Mouse (Mus musculus) embryonic facial prominence, embryonic 11.5 days (tissue): Measurements from ENCODE around the gene Gnat1. TPM values are rescaled to one million over a fixed set of nuclear protein-coding genes. Genes with fewer than 3 reads are reported as not detected.

Experiments used
- ATAC-seq: fragments of 200-750 bp; cut with Nextera tagmentation; replicated peaks from 2 replicates; pipeline ENCODE4 v1.8.0; 2017; ENCODE audit warnings: low read depth; ENCODE audit not compliant: insufficient number of reproducible peaks, low FRiP score, low TSS enrichment
- DNase-seq: peaks from one replicate; pipeline ENCODE4 v3.0.0-alpha.2; 2015; ENCODE audit warnings: low spot score
- H3K27ac ChIP-seq: fragments of 300-500 bp; sonication (generic); replicated peaks from 2 replicates; pipeline ENCODE4 v1.5.1; 2014; ENCODE audit warnings: mild to moderate bottlenecking, low read depth, low read length, control low read depth
- H3K27me3 ChIP-seq: fragments of 300-500 bp; sonication (generic); 2 replicates; pipeline ENCODE4 v1.6.1; 2014; ENCODE audit warnings: mild to moderate bottlenecking, low read length, moderate library complexity, mixed read lengths; ENCODE audit not compliant: control insufficient read depth, insufficient read depth
- H3K36me3 ChIP-seq: fragments of 300-500 bp; sonication (generic); replicated peaks from 2 replicates; pipeline ENCODE4 v1.6.1; 2014; ENCODE audit warnings: low read depth, mild to moderate bottlenecking, low read length, moderate library complexity, mixed read lengths; ENCODE audit not compliant: control insufficient read depth, insufficient read depth
- H3K4me1 ChIP-seq: fragments of 300-500 bp; sonication (generic); 2 replicates; pipeline ENCODE4 v1.6.1; 2014; ENCODE audit warnings: low read length, mixed read lengths; ENCODE audit not compliant: control insufficient read depth, insufficient read depth
- H3K4me2 ChIP-seq: fragments of 300-500 bp; sonication (generic); 2 replicates; pipeline ENCODE4 v1.6.1; 2014; ENCODE audit warnings: low read depth, mild to moderate bottlenecking, control low read depth, low read length, moderate library complexity
- H3K4me3 ChIP-seq: fragments of 300-500 bp; sonication (generic); 2 replicates; pipeline ENCODE4 v1.5.1; 2014; ENCODE audit warnings: low read depth, low read length, control low read depth
- H3K9ac ChIP-seq: fragments of 300-500 bp; sonication (generic); replicated peaks from 2 replicates; pipeline ENCODE4 v1.6.1; 2014; ENCODE audit warnings: mild to moderate bottlenecking, control low read depth, low read length
- H3K9me3 ChIP-seq: fragments of 300-500 bp; sonication (generic); replicated peaks from 2 replicates; pipeline ENCODE4 v1.6.1; 2016; ENCODE audit warnings: mild to moderate bottlenecking, low read length, inconsistent platforms, mixed read lengths; ENCODE audit not compliant: control insufficient read depth
- WGBS: fragments of 180-500 bp; shearing (Covaris S2); extraction: QIAGEN DNeasy Blood & Tissue Kit; methylation state at CpG from one replicate; pipeline ENCODE4 v1.1.7; 2014; 5-methylcytosine and 5-hydroxymethylcytosine counted together
- polyA plus RNA-seq: library from polyadenylated mRNA; unstranded; fragments of >200 nt; fragmentation: Nextera tagmentation; extraction: Ambion mirVana; gene quantifications from 2 replicates; pipeline ENCODE4 v1.2.1, GENCODE M21; 2014

The Gnat1 gene
- polyA plus RNA-seq, 1 experiment from 2014 or later = not detected

DNA sequence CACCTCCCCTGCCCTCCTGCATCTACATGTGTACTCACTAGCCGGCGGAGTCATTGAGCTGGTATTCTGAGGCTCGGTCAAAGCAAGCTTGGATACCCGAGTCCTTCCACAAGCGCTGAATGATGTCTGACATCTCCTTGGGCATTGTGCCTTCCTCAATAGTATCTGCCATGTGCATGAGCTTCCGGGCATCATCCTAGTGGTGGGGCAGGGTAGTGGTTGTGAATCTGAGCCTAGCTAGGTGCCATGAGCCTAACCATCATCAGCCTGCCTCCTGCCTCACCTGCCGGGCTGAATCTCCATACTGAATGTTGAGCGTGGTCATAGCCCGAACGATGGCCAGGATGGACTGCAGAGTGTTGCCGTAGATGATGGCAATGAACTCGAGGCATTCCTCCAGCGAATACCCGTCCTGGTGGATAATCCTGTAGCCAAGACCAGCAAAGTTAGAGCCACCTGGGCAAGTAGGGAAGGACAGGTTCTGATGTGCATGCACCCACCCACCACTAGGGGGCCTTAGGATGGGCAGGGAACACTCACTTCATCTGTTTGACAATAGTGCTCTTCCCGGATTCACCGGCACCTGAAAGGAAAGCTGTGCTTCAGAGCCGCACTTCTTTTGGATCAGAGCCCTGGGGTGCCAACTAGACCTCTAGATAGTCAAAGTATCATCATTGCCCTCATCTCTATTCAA is 2.3 kb downstream of the Gnat1 start:
- Histone ChIP-seq H3K9me3 (no peaks in the 10 kb centered on the region), H3K9ac (no peak overlapping the region), H3K4me1 (0 out of 2 replicates have a peak, but pooled peaks cover 4% of the 10 kb centered on the region), H3K27me3 (peaks cover 18% of the 10 kb centered on the region), H3K4me3 (no peak overlapping the region), H3K27ac (no peak overlapping the region), H3K4me2 (no peak overlapping the region), H3K36me3 (no peaks in the 10 kb centered on the region)
- 16% methylated on average over 17 of the region's 17 CpGs for WGBS
- ATAC-seq (no peak), DNase-seq (peak; percentile 75)

DNA sequence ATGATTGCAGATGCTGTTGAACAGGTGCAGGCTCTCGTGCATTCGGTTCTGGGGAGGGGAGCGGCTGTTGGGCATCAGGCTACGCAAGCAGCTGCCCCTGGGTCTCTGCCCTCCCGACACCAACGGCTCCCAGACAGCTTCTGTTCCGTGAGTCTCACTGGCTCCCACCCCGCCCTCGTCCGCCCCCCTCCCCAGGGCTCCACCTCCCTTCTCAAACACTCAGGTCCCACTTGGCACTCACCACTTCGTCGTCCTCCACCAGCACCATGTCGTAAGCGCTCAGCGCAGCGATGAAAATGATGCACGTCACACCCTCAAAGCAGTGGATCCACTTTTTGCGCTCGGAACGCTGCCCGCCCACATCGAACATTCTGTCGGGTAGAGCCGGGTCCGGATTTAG is 3.2 kb downstream of the Gnat1 start:
- Histone ChIP-seq H3K4me3 (peak overlapping the region; percentile 32), H3K27me3 (peaks cover 18% of the 10 kb centered on the region), H3K4me2 (peak overlapping the region; percentile 58), H3K4me1 (0 out of 2 replicates have a peak, but pooled peaks cover 4% of the 10 kb centered on the region), H3K9ac (peak overlapping the region; percentile 34; the same call in 1 of the 2 replicates), H3K9me3 (no peaks in the 10 kb centered on the region), H3K27ac (no peak overlapping the region), H3K36me3 (no peaks in the 10 kb centered on the region)
- no peak for DNase-seq
- WGBS = 1% methylated on average over 25 of the region's 25 CpGs
- no peak for ATAC-seq

DNA sequence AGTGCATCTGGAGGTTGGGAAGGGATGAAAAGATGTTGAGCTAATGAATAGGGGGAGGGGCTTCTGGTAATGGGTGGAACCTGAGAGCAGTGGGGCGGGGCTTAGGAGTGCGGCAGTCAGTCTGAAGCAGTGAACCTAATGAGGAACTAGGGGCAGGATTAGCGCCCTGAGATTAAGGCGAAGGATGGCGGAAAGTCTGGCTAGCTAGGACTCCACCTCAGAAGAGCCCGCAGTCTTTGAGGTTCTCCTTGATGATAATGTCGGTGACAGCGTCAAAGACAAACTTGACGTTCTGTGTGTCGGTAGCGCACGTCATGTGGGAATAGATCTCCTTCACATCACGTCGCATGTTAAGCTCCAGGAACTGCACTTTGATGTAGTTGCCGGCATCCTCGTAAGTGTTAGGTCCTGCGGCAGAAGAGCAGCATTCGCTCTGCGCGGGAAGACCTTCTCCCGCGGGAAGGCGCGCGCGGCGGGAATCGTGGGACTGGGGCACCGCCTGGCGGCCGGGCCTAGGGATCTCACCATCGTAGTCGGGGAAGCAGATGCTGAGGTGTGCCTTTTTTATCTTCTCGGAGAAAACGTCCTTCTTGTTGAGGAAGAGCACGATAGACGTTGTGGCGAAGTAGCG is 3.7 kb downstream of the Gnat1 start:
- WGBS = under 1% methylated on average over 39 of the region's 39 CpGs

DNA sequence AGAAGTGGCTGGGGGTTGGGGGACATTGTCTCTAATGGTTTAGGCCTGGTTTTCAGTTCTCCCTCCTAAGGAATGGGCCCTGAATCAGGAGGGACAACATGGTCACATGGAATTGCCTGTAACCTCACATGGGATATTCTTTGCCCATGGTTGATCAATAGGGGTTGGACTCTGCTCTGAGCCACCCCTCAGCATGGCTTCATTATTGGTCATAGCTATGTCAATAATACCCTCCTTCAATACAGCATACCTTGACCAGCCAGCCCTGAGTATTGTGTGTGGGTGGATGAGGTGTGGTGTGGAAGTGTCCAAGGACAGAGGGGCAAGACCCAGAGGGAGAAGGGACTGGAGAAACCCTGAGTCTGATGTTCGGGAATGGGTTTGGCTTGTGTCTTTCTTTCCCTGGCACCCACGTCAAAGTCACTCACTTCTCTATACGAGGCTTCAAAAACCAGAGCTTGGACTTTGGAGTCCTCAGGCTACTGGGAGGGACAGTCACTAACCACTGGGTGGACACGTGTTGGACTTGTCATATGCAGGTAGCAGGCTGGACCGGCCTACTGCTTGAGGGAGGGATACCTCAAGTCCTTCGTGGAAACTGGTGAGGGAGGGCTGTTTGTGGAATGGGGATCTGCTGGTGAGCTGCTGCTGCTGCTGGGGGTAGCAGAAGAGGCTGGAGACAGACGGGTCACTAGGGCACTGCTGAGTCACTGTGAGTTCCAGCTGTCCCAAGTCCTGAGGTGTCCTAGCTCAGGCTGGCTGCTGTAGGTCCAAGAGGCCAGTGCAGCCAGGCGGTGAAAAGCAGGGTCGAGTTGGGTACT is 4.7 kb downstream of the Gnat1 start:
- ATAC-seq (no peak), DNase-seq (no peak)
- Histone ChIP-seq H3K4me3 (no peak overlapping the region), H3K36me3 (no peaks in the 10 kb centered on the region), H3K27me3 (peaks cover 18% of the 10 kb centered on the region), H3K9ac (no peak overlapping the region), H3K4me1 (0 out of 2 replicates have a peak, but pooled peaks cover 4% of the 10 kb centered on the region), H3K27ac (no peak overlapping the region), H3K4me2 (no peak overlapping the region), H3K9me3 (no peaks in the 10 kb centered on the region)
- 55% methylated on average over 9 of the region's 9 CpGs for WGBS

More for the DNA sequence above, 3.7 kb downstream of the Gnat1 start:
- Histone ChIP-seq H3K9ac (peak overlapping the region; percentile 34; the same call in 1 of the 2 replicates), H3K4me1 (0 out of 2 replicates have a peak, but pooled peaks cover 4% of the 10 kb centered on the region), H3K4me3 (peak overlapping the region; percentile 32), H3K36me3 (no peaks in the 10 kb centered on the region), H3K27ac (no peak overlapping the region), H3K4me2 (peak overlapping the region; percentile 58), H3K27me3 (peaks cover 18% of the 10 kb centered on the region), H3K9me3 (no peaks in the 10 kb centered on the region)
- peak; percentile 85 for DNase-seq
- ATAC-seq = 0 out of 2 replicates have a peak, but pooled peaks have one; percentile 17

DNA sequence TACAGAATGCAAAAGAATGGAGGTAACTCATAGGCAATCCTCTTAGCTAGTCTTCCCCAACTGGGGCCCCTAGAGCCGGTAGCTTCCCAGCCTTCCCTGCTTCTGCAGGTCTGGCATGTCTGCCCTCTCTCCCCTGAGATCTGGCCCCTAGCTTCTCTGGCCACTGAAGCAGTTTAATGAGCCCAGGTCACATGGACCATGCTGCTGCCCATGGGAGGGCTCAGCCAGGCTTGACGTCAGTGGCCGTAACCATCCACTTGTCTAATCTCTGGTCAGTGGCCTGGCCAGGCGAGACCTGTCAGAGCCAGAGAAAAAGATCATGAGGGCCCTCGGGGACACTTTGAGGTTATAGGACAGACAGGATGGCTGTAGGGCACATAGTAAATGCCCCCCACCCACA is 9.3 kb downstream of the Gnat1 start:
- Histone ChIP-seq H3K4me2 (no peak overlapping the region), H3K27ac (no peak overlapping the region), H3K9ac (no peak overlapping the region), H3K9me3 (no peaks in the 10 kb centered on the region), H3K36me3 (no peaks in the 10 kb centered on the region), H3K4me3 (no peak overlapping the region), H3K27me3 (peaks cover 10% of the 10 kb centered on the region), H3K4me1 (peaks cover 3% of the 10 kb centered on the region)
- 51% methylated on average over 5 of the region's 5 CpGs for WGBS
- DNase-seq (no peak), ATAC-seq (no peak)

DNA sequence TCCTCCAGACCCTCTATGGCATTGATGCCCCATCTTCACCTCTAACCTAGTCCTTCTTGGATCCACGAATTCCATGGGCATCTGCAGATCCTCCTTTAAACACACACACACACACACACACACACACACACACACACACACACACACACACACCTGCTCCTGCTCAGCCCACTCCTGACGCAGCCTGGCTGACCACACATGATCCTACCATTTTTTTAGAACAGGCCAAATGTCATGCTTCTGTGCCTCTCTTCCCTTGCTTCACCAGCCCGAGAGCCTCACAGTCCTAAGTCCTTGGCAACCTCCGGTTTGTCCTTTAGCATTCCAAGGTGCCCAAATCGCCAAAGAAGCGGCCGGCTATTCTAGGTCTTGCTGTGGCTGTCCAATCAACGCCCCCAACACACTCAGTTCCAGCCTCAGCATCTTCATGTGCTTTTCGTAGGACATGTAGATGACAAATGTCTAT is 10.0 kb downstream of the Gnat1 start, which contains the start of gene Slc38a3:
Gene Slc38a3 (minus strand): TSS at position 51 of the 466 bp plus-strand sequence.
- WGBS = 84% methylated on average over 9 of the region's 9 CpGs
- no peaks in the 10 kb centered on the region for H3K36me3 ChIP-seq
- no peak for ATAC-seq

DNA sequence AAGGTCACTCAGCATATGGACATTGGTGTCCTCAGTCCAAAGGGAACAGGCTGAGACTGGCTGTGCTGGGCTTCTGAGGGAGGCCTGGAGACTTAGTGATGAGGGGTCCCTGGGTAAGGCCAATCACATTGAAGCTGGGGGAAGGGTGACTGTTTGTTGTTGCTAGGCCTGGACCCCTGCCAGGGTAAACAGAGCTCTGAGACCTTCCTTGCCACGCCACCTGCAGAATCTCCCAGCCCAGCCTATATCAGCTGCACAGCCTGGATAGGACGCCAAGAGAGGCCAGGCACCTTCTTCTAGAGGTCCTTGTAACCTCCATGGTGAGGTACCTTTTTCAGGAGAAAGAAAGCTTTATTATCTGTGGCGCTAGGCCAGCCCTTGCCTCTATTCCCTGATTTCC is 10.6 kb downstream of the Gnat1 start:
- WGBS = 67% methylated on average over 3 of the region's 3 CpGs
- Histone ChIP-seq H3K4me1 (peaks cover 3% of the 10 kb centered on the region), H3K27me3 (peaks cover 9% of the 10 kb centered on the region)

More for the DNA sequence above, 10.0 kb downstream of the Gnat1 start, which contains the start of gene Slc38a3:
- H3K27ac ChIP-seq = no peak within 1 kb of the TSS
- no peak within 1 kb of the TSS for H3K4me2 ChIP-seq
- H3K9me3 ChIP-seq = no peaks in the 10 kb centered on the region
- H3K4me3 ChIP-seq = no peak within 1 kb of the TSS
- no peak for DNase-seq
- H3K27me3 ChIP-seq = peaks cover 9% of the 10 kb centered on the region
- peaks cover 3% of the 10 kb centered on the region for H3K4me1 ChIP-seq
- no peak within 1 kb of the TSS for H3K9ac ChIP-seq

More for the DNA sequence above, 10.6 kb downstream of the Gnat1 start:
- no peak overlapping the region for H3K27ac ChIP-seq
- no peaks in the 10 kb centered on the region for H3K36me3 ChIP-seq
- no peaks in the 10 kb centered on the region for H3K9me3 ChIP-seq
- no peak overlapping the region for H3K4me3 ChIP-seq
- ATAC-seq (no peak), DNase-seq (no peak)
- H3K4me2 ChIP-seq = no peak overlapping the region
- H3K9ac ChIP-seq = no peak overlapping the region
